Comparison of ENCODE assay signal across 8 mouse cellular contexts in genomic region chrX:72819594-72819993, GRCm38 (mm10). TPM values are rescaled to one million over a fixed set of nuclear protein-coding genes. Genes with fewer than 3 reads are reported as not detected.
DNase-seq lines count a peak whose midpoint lies in the region; ATAC-seq and TF ChIP-seq lines count a peak whose summit lies in the region.

No protein-coding gene starts in this region.

- H3K4me3 ChIP-seq in embryonic facial prominence, embryonic 11.5 days (ENCODE audit: low read depth, low read length), result no peak overlapping the region
- H3K4me3 ChIP-seq in hindbrain, embryonic 16.5 days (ENCODE audit: low read length), result no peak overlapping the region
- no peak overlapping the region for H3K4me3 ChIP-seq in testis, adult 2 months (ENCODE audit: control insufficient read depth, low read depth, low read length)

- H3K9ac ChIP-seq in embryonic facial prominence, embryonic 11.5 days (replicated peaks; ENCODE audit: low read length), result no peak overlapping the region
- no peak overlapping the region for H3K9ac ChIP-seq in hindbrain, embryonic 16.5 days (ENCODE audit: low read depth, low read length)

- DNase-seq in gastrocnemius, adult 18-20 months (ENCODE audit: low spot score), result peak; percentile 39
- no peak for DNase-seq in gastrocnemius, postnatal 25 days
- peak; percentile 63 for DNase-seq in adrenal gland, postnatal 25 days
- DNase-seq in embryonic facial prominence, embryonic 11.5 days (ENCODE audit: low spot score), result peak; percentile 79
- DNase-seq in left cerebral cortex, postnatal 25 days (ENCODE audit: low spot score in 2 of 2), result peak; percentile 82 to 85
- peak; percentile 28 for DNase-seq in naive thymus-derived CD4-positive, alpha-beta T cell, adult 2 months (ENCODE audit: low read depth)

- no peaks in the 10 kb centered on the region for H3K9me3 ChIP-seq in embryonic facial prominence, embryonic 11.5 days (replicated peaks; ENCODE audit: control insufficient read depth, low read length)
- H3K9me3 ChIP-seq in hindbrain, embryonic 16.5 days (ENCODE audit: control insufficient read depth, low read length), result no peaks in the 10 kb centered on the region

- TF ChIP-seq CTCF in testis, adult 2 months (IDR thresholded peaks at IDR 0.05; ENCODE audit: control insufficient read depth, insufficient read depth, insufficient replicate concordance, low read depth, low read length), result peak; percentile 41; the same call in 1 of the 2 replicates

- H3K36me3 ChIP-seq in embryonic facial prominence, embryonic 11.5 days (replicated peaks; ENCODE audit: control insufficient read depth, insufficient read depth, low read depth, low read length), result no peaks in the 10 kb centered on the region
- no peaks in the 10 kb centered on the region for H3K36me3 ChIP-seq in hindbrain, embryonic 16.5 days (ENCODE audit: control insufficient read depth, insufficient read depth, low read length)
- no peaks in the 10 kb centered on the region for H3K36me3 ChIP-seq in testis, adult 2 months (ENCODE audit: control insufficient read depth, insufficient read depth, low read length)

- no peaks in the 10 kb centered on the region for H3K27me3 ChIP-seq in embryonic facial prominence, embryonic 11.5 days (ENCODE audit: control insufficient read depth, insufficient read depth, low read length)
- no peaks in the 10 kb centered on the region for H3K27me3 ChIP-seq in hindbrain, embryonic 16.5 days (replicated peaks; ENCODE audit: control insufficient read depth, insufficient read depth, low read length)
- no peaks in the 10 kb centered on the region for H3K27me3 ChIP-seq in testis, adult 2 months (ENCODE audit: control insufficient read depth, insufficient read depth, low read length)

- H3K4me1 ChIP-seq in embryonic facial prominence, embryonic 11.5 days (ENCODE audit: control insufficient read depth, insufficient read depth, low read length), result no peaks in the 10 kb centered on the region
- no peaks in the 10 kb centered on the region for H3K4me1 ChIP-seq in hindbrain, embryonic 16.5 days (ENCODE audit: control insufficient read depth, insufficient read depth, low read depth, low read length)
- H3K4me1 ChIP-seq in testis, adult 2 months (ENCODE audit: control insufficient read depth, insufficient read depth, low read length), result no peaks in the 10 kb centered on the region

- WGBS in embryonic facial prominence, embryonic 11.5 days, result 5% methylated on average over 5 of the region's 5 CpGs
- WGBS in hindbrain, embryonic 16.5 days, result 4% methylated on average over 5 of the region's 5 CpGs

- intact Hi-C loops in left cerebral cortex, postnatal 25 days (cut with DNase I), result loop anchor here (2.0 kb wide), 2 partner anchors 807 to 1171 kb away; no protein-coding TSS in a partner anchor

- no peak for TF ChIP-seq POLR2A in testis, adult 2 months (IDR thresholded peaks at IDR 0.05; ENCODE audit: control insufficient read depth, low read depth, low read length)

- no peak overlapping the region for H3K4me2 ChIP-seq in embryonic facial prominence, embryonic 11.5 days (ENCODE audit: low read depth, low read length)
- no peak overlapping the region for H3K4me2 ChIP-seq in hindbrain, embryonic 16.5 days (ENCODE audit: low read length)

- no peak overlapping the region for H3K27ac ChIP-seq in embryonic facial prominence, embryonic 11.5 days (replicated peaks; ENCODE audit: low read depth, low read length)
- no peak overlapping the region for H3K27ac ChIP-seq in hindbrain, embryonic 16.5 days (ENCODE audit: low read depth, low read length)
- H3K27ac ChIP-seq in testis, adult 2 months (ENCODE audit: control insufficient read depth, insufficient read depth, low read depth, low read length), result no peak overlapping the region

- no peak for ATAC-seq in embryonic facial prominence, embryonic 11.5 days (replicated peaks; ENCODE audit: insufficient number of reproducible peaks, low FRiP score, low TSS enrichment, low read depth)
- ATAC-seq in hindbrain, embryonic 16.5 days, result 0 out of 2 replicates have a peak, but pooled peaks have one; percentile 56

RNA-seq across cellular contexts. Expression of gene Gabrq, which starts 5.4 kb away (rescaled TPM):
- not detected for total RNA-seq in gastrocnemius, adult 18-20 months (2021)
- not detected for total RNA-seq in gastrocnemius, postnatal 25 days (2021)
- total RNA-seq in adrenal gland, postnatal 25 days (2021), result not detected in 2 replicates
- polyA plus RNA-seq in embryonic facial prominence, embryonic 11.5 days (2014; fragmentation: Nextera tagmentation; extraction: Ambion mirVana), result 0.25 and 0.29 TPM in 2 replicates
- polyA plus RNA-seq in hindbrain, embryonic 16.5 days (2015; fragmentation: Nextera tagmentation; extraction: Ambion mirVana), result 4.5 and 4.7 TPM in 2 replicates
- total RNA-seq in left cerebral cortex, postnatal 25 days (2021), result 1 to 10 TPM; 2.0 to 2.7 TPM
- polyA plus RNA-seq in testis, adult 2 months (2012; rRNA removed), result 0.04 and 0.11 TPM in 2 replicates
